Mouse (Mus musculus) ES-Bruce4 (cell line): ENCODE data around the gene Ntf3. TPM values are rescaled to one million over a fixed set of nuclear protein-coding genes. Genes with fewer than 3 reads are reported as not detected.

Source experiments
- H3K27ac ChIP-seq: 2 replicates; pipeline ENCODE4 v1.5.1; 2012; ENCODE audit warnings: low read length, inconsistent platforms; ENCODE audit not compliant: insufficient read depth
- H3K27me3 ChIP-seq: 2 replicates; pipeline ENCODE4 v1.6.1; 2012; ENCODE audit warnings: mild to moderate bottlenecking, low read length, inconsistent platforms; ENCODE audit not compliant: control insufficient read depth, poor library complexity, insufficient read depth, severe bottlenecking
- H3K36me3 ChIP-seq: 2 replicates; pipeline ENCODE4 v1.6.1; 2012; ENCODE audit warnings: inconsistent platforms, mild to moderate bottlenecking, low read length, moderate library complexity; ENCODE audit not compliant: control insufficient read depth, poor library complexity, insufficient read depth, severe bottlenecking
- H3K4me1 ChIP-seq: one replicate; pipeline ENCODE4 v1.8.1; 2011; ENCODE audit warnings: low read length; ENCODE audit not compliant: control insufficient read depth, insufficient read depth
- H3K4me3 ChIP-seq: 2 replicates; pipeline ENCODE4 v1.5.1; 2011; ENCODE audit warnings: low read depth, mild to moderate bottlenecking, low read length
- H3K9ac ChIP-seq: 2 replicates; pipeline ENCODE4 v1.6.1; 2012; ENCODE audit warnings: low read depth, mild to moderate bottlenecking, inconsistent platforms; ENCODE audit not compliant: poor library complexity, severe bottlenecking
- H3K9me3 ChIP-seq: replicated peaks from 2 replicates; pipeline ENCODE4 v1.6.1; 2012; ENCODE audit warnings: mild to moderate bottlenecking, low read length, inconsistent platforms; ENCODE audit not compliant: control insufficient read depth, poor library complexity, insufficient read depth, severe bottlenecking
- CTCF ChIP-seq: IDR thresholded peaks from one replicate; pipeline ENCODE4 v1.8.1; 2011; ENCODE audit warnings: low read depth, low read length
- EP300 ChIP-seq: IDR thresholded peaks from 2 replicates; pipeline ENCODE4 v1.6.1; 2011; ENCODE audit warnings: low read depth, low read length; ENCODE audit not compliant: insufficient read depth
- POLR2A ChIP-seq: IDR thresholded peaks from one replicate; pipeline ENCODE4 v1.8.1; 2011; ENCODE audit warnings: low read length; ENCODE audit not compliant: insufficient read depth
- polyA plus RNA-seq: library from polyadenylated mRNA; stranded (reverse); fragments of >200 nt; gene quantifications from 2 replicates; pipeline ENCODE4 v1.2.4, GENCODE M21; 2011; ENCODE audit warnings: low read depth; ENCODE audit not compliant: missing spikeins, insufficient read depth, insufficient read length

Gene Ntf3
- polyA plus RNA-seq, 1 experiment: 0.72 TPM

GRCm38 (mm10) chr6:126162351-126162758 is 4.4 kb downstream of the Ntf3 start:
- peaks cover 4% of the 10 kb centered on the region for H3K27me3 ChIP-seq
- H3K36me3 ChIP-seq: no peaks in the 10 kb centered on the region
- no peak overlapping the region for H3K4me3 ChIP-seq
- H3K27ac ChIP-seq: no peak overlapping the region
- no peaks in the 10 kb centered on the region for H3K4me1 ChIP-seq
- no peak for TF ChIP-seq EP300
- no peak for TF ChIP-seq CTCF
- no peak for TF ChIP-seq POLR2A
- no peaks in the 10 kb centered on the region for H3K9me3 ChIP-seq
- H3K9ac ChIP-seq: no peak overlapping the region

GRCm38 (mm10) chr6:126161571-126162340 is 5.0 kb downstream of the Ntf3 start:
- no peak for TF ChIP-seq EP300
- TF ChIP-seq CTCF: no peak
- TF ChIP-seq POLR2A: no peak
- Histone ChIP-seq H3K4me3 (no peak overlapping the region), H3K9me3 (no peaks in the 10 kb centered on the region), H3K36me3 (no peaks in the 10 kb centered on the region), H3K27ac (no peak overlapping the region), H3K27me3 (peaks cover 4% of the 10 kb centered on the region), H3K9ac (no peak overlapping the region), H3K4me1 (no peaks in the 10 kb centered on the region)

- Histone ChIP-seq H3K27me3 (peaks cover 4% of the 10 kb centered on the region), H3K4me1 (no peaks in the 10 kb centered on the region), H3K9me3 (no peaks in the 10 kb centered on the region), H3K9ac (no peak overlapping the region), H3K36me3 (no peaks in the 10 kb centered on the region), H3K27ac (no peak overlapping the region), H3K4me3 (no peak overlapping the region)
- TF ChIP-seq EP300 (no peak), POLR2A (no peak), CTCF (no peak)
Observed at GRCm38 (mm10) chr6:126160067-126160411, 6.7 kb downstream of the Ntf3 start.

- no peak overlapping the region for H3K4me3 ChIP-seq
- no peak overlapping the region for H3K27ac ChIP-seq
- no peaks in the 10 kb centered on the region for H3K36me3 ChIP-seq
- TF ChIP-seq EP300 (no peak), POLR2A (no peak), CTCF (no peak)
- peaks cover under 1% of the 10 kb centered on the region; the same call in 1 of the 2 replicates for H3K27me3 ChIP-seq
- H3K4me1 ChIP-seq: no peaks in the 10 kb centered on the region
- H3K9me3 ChIP-seq: no peaks in the 10 kb centered on the region
- H3K9ac ChIP-seq: no peak overlapping the region
Observed at GRCm38 (mm10) chr6:126159279-126160066, 7.2 kb downstream of the Ntf3 start.

GRCm38 (mm10) chr6:126155928-126156327 is 10.8 kb downstream of the Ntf3 start:
- H3K4me3 ChIP-seq: no peak overlapping the region
- no peak overlapping the region for H3K9ac ChIP-seq
- H3K27ac ChIP-seq: no peak overlapping the region
- H3K9me3 ChIP-seq: no peaks in the 10 kb centered on the region
- no peaks in the 10 kb centered on the region for H3K36me3 ChIP-seq
- no peak for TF ChIP-seq POLR2A
- no peak for TF ChIP-seq CTCF
- no peak for TF ChIP-seq EP300
- no peaks in the 10 kb centered on the region for H3K4me1 ChIP-seq
- no peaks in the 10 kb centered on the region for H3K27me3 ChIP-seq

GRCm38 (mm10) chr6:126154372-126154982 is 12.2 kb downstream of the Ntf3 start:
- no peak overlapping the region for H3K4me3 ChIP-seq
- TF ChIP-seq CTCF (no peak), POLR2A (no peak), EP300 (no peak)
- H3K27me3 ChIP-seq: no peaks in the 10 kb centered on the region
- no peaks in the 10 kb centered on the region for H3K4me1 ChIP-seq
- no peak overlapping the region for H3K27ac ChIP-seq
- H3K9ac ChIP-seq: no peak overlapping the region
- no peaks in the 10 kb centered on the region for H3K36me3 ChIP-seq
- H3K9me3 ChIP-seq: no peaks in the 10 kb centered on the region
